Mouse (Mus musculus) B cell, adult 67 days (primary cell): ENCODE measurements around the gene Gm29110. TPM values are rescaled to one million over a fixed set of nuclear protein-coding genes. Genes with fewer than 3 reads are reported as not detected.

ENCODE experiments used
- total RNA-seq, 2 experiments: library from RNA; stranded (reverse); gene quantifications; 4 replicates each; pipeline ENCODE4 v1.2.4; 2023

Gm29110 gene
- not detected for total RNA-seq

GRCm38 (mm10) chrY:74470231-74470630 is at the start of gene Gm29110:
TSS of gene Gm29110 (plus strand) at chrY:74470531.

Other genes with a start within 250 kb of the Gm29110 start
- gene Gm21913, start 153.4 kb downstream of the Gm29110 start, total RNA-seq, result not detected